32 mouse cellular contexts compared by ENCODE assay signal in genomic region chr4:137376778-137377177, GRCm38 (mm10). TPM values are rescaled to one million over a fixed set of nuclear protein-coding genes. Genes with fewer than 3 reads are reported as not detected.
DNase-seq lines count a peak whose midpoint lies in the region; ATAC-seq and TF ChIP-seq lines count a peak whose summit lies in the region.
"Had no signal": no experiment of that assay in that cellular context is flagged by ENCODE, and none has a peak within 500 bp of the region (broad histone marks: within the 10 kb centered on the region; RNA-seq: fewer than 3 reads in every experiment).

No protein-coding gene starts in this region.

- ATAC-seq in kidney, postnatal 0 days (replicated peaks; ENCODE audit: low FRiP score, low read depth): no peak
- ATAC-seq in midbrain, postnatal 0 days (ENCODE audit: low FRiP score): no peak
- ATAC-seq in midbrain, embryonic 14.5 days (ENCODE audit: low FRiP score, low TSS enrichment): no peak
- peak; percentile 15; the same call in 1 of the 2 replicates for ATAC-seq in granulocyte monocyte progenitor cell, adult 5-6 weeks (replicated peaks; ENCODE audit: poor library complexity, severe bottlenecking)
- no peak for ATAC-seq in forebrain, embryonic 12.5 days (ENCODE audit: low FRiP score)
- ATAC-seq: activated CD4-positive, CD25-positive, alpha-beta regulatory T cell, adult 4 months; inflammation-experienced regulatory T-cells, adult 6 months; Patski had no signal

- no peaks in the 10 kb centered on the region for H3K27me3 ChIP-seq in kidney, postnatal 0 days (ENCODE audit: insufficient read depth, low read length)
- no peaks in the 10 kb centered on the region for H3K27me3 ChIP-seq in midbrain, postnatal 0 days (ENCODE audit: insufficient read depth, low read length)
- H3K27me3 ChIP-seq in midbrain, embryonic 14.5 days (ENCODE audit: control insufficient read depth, insufficient read depth, low read length): no peaks in the 10 kb centered on the region
- H3K27me3 ChIP-seq in forebrain, embryonic 12.5 days: 0 out of 2 replicates have a peak, but pooled peaks cover 5% of the 10 kb centered on the region
- H3K27me3 ChIP-seq: limb, embryonic 12.5 days; liver, embryonic 15.5 days; neural tube, embryonic 13.5 days; Patski had no signal

- H3K4me1 ChIP-seq in kidney, postnatal 0 days (replicated peaks; ENCODE audit: insufficient read depth, low read length): 0 out of 2 replicates have a peak, but pooled peaks cover 2% of the 10 kb centered on the region
- no peaks in the 10 kb centered on the region for H3K4me1 ChIP-seq in midbrain, postnatal 0 days (ENCODE audit: insufficient read depth, low read length)
- no peaks in the 10 kb centered on the region for H3K4me1 ChIP-seq in midbrain, embryonic 14.5 days (ENCODE audit: control insufficient read depth, insufficient read depth, low read length)
- 0 out of 2 replicates have a peak, but pooled peaks cover 4% of the 10 kb centered on the region for H3K4me1 ChIP-seq in forebrain, embryonic 12.5 days
- H3K4me1 ChIP-seq: midbrain, embryonic 12.5 days; neural tube, embryonic 13.5 days had no signal

- H3K4me2 ChIP-seq in kidney, postnatal 0 days (ENCODE audit: low read length): no peak overlapping the region
- H3K4me2 ChIP-seq in midbrain, postnatal 0 days (ENCODE audit: low read depth, low read length, poor library complexity, severe bottlenecking): no peak overlapping the region
- no peak overlapping the region for H3K4me2 ChIP-seq in midbrain, embryonic 14.5 days (ENCODE audit: low read length)
- H3K4me2 ChIP-seq in forebrain, embryonic 12.5 days: no peak overlapping the region
- H3K4me2 ChIP-seq: limb, embryonic 12.5 days; liver, embryonic 15.5 days; midbrain, embryonic 12.5 days; neural tube, embryonic 13.5 days had no signal

- no peak for DNase-seq in kidney, postnatal 0 days (ENCODE audit: low spot score)
- DNase-seq in kidney, postnatal 4 days: no peak
- no peak for DNase-seq in midbrain, postnatal 0 days (ENCODE audit: low spot score)
- no peak for DNase-seq in midbrain, embryonic 14.5 days
- no peak for DNase-seq in right cerebral cortex, postnatal 10 days (ENCODE audit: low spot score in 2 of 2)
- DNase-seq: adrenal gland, postnatal 10 days; cerebellum, postnatal 10 days; embryo, embryonic 11 days; gastrocnemius, postnatal 10 days; heart, postnatal 10 days; kidney, adult 9 months; kidney, postnatal 36 days; spleen, adult 18-20 months; thymus, postnatal 14 days had no signal

- no peak overlapping the region for H3K27ac ChIP-seq in kidney, postnatal 0 days
- no peak overlapping the region for H3K27ac ChIP-seq in midbrain, postnatal 0 days (ENCODE audit: low read depth, low read length)
- no peak overlapping the region for H3K27ac ChIP-seq in midbrain, embryonic 14.5 days (replicated peaks; ENCODE audit: low read depth, low read length)
- H3K27ac ChIP-seq in forebrain, embryonic 12.5 days: no peak overlapping the region
- H3K27ac ChIP-seq: limb, embryonic 12.5 days; liver, embryonic 15.5 days; midbrain, embryonic 12.5 days; neural tube, embryonic 13.5 days had no signal

- H3K4me3 ChIP-seq in kidney, postnatal 0 days (replicated peaks; ENCODE audit: low read depth, low read length): no peak overlapping the region
- no peak overlapping the region for H3K4me3 ChIP-seq in midbrain, postnatal 0 days (ENCODE audit: low read depth, low read length)
- H3K4me3 ChIP-seq in midbrain, embryonic 14.5 days (replicated peaks; ENCODE audit: low read depth, low read length): no peak overlapping the region
- H3K4me3 ChIP-seq in forebrain, embryonic 12.5 days (replicated peaks): no peak overlapping the region
- H3K4me3 ChIP-seq: limb, embryonic 12.5 days; liver, embryonic 15.5 days; midbrain, embryonic 12.5 days; neural tube, embryonic 13.5 days had no signal

- 62% methylated on average over 2 of the region's 2 CpGs for WGBS in kidney, postnatal 0 days
- WGBS in midbrain, postnatal 0 days: 76% methylated on average over 2 of the region's 2 CpGs
- WGBS in midbrain, embryonic 14.5 days: 87% methylated on average over 2 of the region's 2 CpGs
- WGBS in forebrain, embryonic 12.5 days: 70% methylated on average over 2 of the region's 2 CpGs

- H3K9ac ChIP-seq in kidney, postnatal 0 days (ENCODE audit: low read depth, low read length): no peak overlapping the region
- no peak overlapping the region for H3K9ac ChIP-seq in midbrain, postnatal 0 days (replicated peaks; ENCODE audit: low read length, poor library complexity, severe bottlenecking)
- no peak overlapping the region for H3K9ac ChIP-seq in midbrain, embryonic 14.5 days (replicated peaks; ENCODE audit: low read length)
- no peak overlapping the region for H3K9ac ChIP-seq in forebrain, embryonic 12.5 days
- H3K9ac ChIP-seq: limb, embryonic 12.5 days; liver, embryonic 15.5 days; midbrain, embryonic 12.5 days; neural tube, embryonic 13.5 days had no signal

- 0 out of 2 replicates have a peak, but pooled peaks have one; percentile 24 for TF ChIP-seq CTCF in kidney, postnatal 0 days (IDR thresholded peaks at IDR 0.05; ENCODE audit: low read depth)
- peak; percentile 24; the same call in 1 of the 2 replicates for TF ChIP-seq CTCF in midbrain, postnatal 0 days (IDR thresholded peaks at IDR 0.05)

- H3K36me3 ChIP-seq in kidney, postnatal 0 days (ENCODE audit: insufficient read depth, low read length): no peaks in the 10 kb centered on the region
- no peaks in the 10 kb centered on the region for H3K36me3 ChIP-seq in midbrain, postnatal 0 days (ENCODE audit: insufficient read depth, low read length)
- H3K36me3 ChIP-seq in midbrain, embryonic 14.5 days (ENCODE audit: control insufficient read depth, insufficient read depth, low read length): no peaks in the 10 kb centered on the region
- H3K36me3 ChIP-seq in forebrain, embryonic 12.5 days (replicated peaks): no peaks in the 10 kb centered on the region
- H3K36me3 ChIP-seq: limb, embryonic 12.5 days; liver, embryonic 15.5 days; midbrain, embryonic 12.5 days; neural tube, embryonic 13.5 days had no signal

- H3K9me3 ChIP-seq in kidney, postnatal 0 days (replicated peaks; ENCODE audit: low read length): no peaks in the 10 kb centered on the region
- no peaks in the 10 kb centered on the region for H3K9me3 ChIP-seq in midbrain, postnatal 0 days (ENCODE audit: low read length)
- no peaks in the 10 kb centered on the region for H3K9me3 ChIP-seq in midbrain, embryonic 14.5 days (ENCODE audit: control insufficient read depth, low read length)
- H3K9me3 ChIP-seq in forebrain, embryonic 12.5 days: no peaks in the 10 kb centered on the region
- H3K9me3 ChIP-seq: limb, embryonic 12.5 days; liver, embryonic 15.5 days; midbrain, embryonic 12.5 days; neural tube, embryonic 13.5 days had no signal

RNA-seq across cellular contexts. Expression of gene Cdc42, which starts 19.3 kb away (rescaled TPM):
- 592 and 644 TPM in 2 replicates for polyA plus RNA-seq in kidney, postnatal 0 days (2015; fragmentation: Nextera tagmentation; extraction: Ambion mirVana)
- total RNA-seq in midbrain, postnatal 0 days (2014; rRNA removed): 583 and 680 TPM in 2 replicates
- polyA plus RNA-seq in midbrain, postnatal 0 days (2015; fragmentation: Nextera tagmentation; extraction: Ambion mirVana): 1,182 and 1,189 TPM in 2 replicates
- polyA plus RNA-seq in midbrain, embryonic 14.5 days (2014; fragmentation: Nextera tagmentation; extraction: Ambion mirVana): 984 and 991 TPM in 2 replicates
- total RNA-seq in granulocyte monocyte progenitor cell, adult 5-6 weeks (2014; fragmentation: Nextera tagmentation): 417 and 477 TPM in 2 replicates
- 469 and 557 TPM in 2 replicates for total RNA-seq in granulocyte monocyte progenitor cell, adult 5-6 weeks (2017)
- polyA plus RNA-seq in forebrain, embryonic 12.5 days (2016; fragmentation: Nextera tagmentation; extraction: Ambion mirVana): 584 and 589 TPM in 2 replicates

RNA-seq across cellular contexts. Expression of gene Cela3a, which starts 32.8 kb away (rescaled TPM):
- not detected in 2 replicates for polyA plus RNA-seq in kidney, postnatal 0 days (2015; fragmentation: Nextera tagmentation; extraction: Ambion mirVana)
- not detected in 2 replicates for total RNA-seq in midbrain, postnatal 0 days (2014; rRNA removed)
- polyA plus RNA-seq in midbrain, postnatal 0 days (2015; fragmentation: Nextera tagmentation; extraction: Ambion mirVana): not detected in 2 replicates
- not detected in 2 replicates for polyA plus RNA-seq in midbrain, embryonic 14.5 days (2014; fragmentation: Nextera tagmentation; extraction: Ambion mirVana)
- total RNA-seq in granulocyte monocyte progenitor cell, adult 5-6 weeks (2014; fragmentation: Nextera tagmentation): not detected in 2 replicates
- total RNA-seq in granulocyte monocyte progenitor cell, adult 5-6 weeks (2017): not detected in 2 replicates
- polyA plus RNA-seq in forebrain, embryonic 12.5 days (2016; fragmentation: Nextera tagmentation; extraction: Ambion mirVana): not detected in 2 replicates
- total RNA-seq: adrenal gland, postnatal 10 days; ES-E14; gastrocnemius, postnatal 10 days; heart, adult 8-10 months; heart, postnatal 10 days; layer of hippocampus, postnatal 14 days; left cerebral cortex, postnatal 10 days had no signal
- polyA plus RNA-seq: activated CD4-positive, CD25-positive, alpha-beta regulatory T cell, adult 4 months; brain, embryonic 14.5 days; embryonic facial prominence, embryonic 14.5 days; frontal cortex, adult 2 months; hindbrain, embryonic 11.5 days; inflammation-experienced regulatory T-cells, adult 6 months; limb, embryonic 12.5 days; liver, embryonic 15.5 days; midbrain, embryonic 12.5 days; neural tube, embryonic 13.5 days; Patski; stomach, embryonic 14.5 days had no signal

RNA-seq across cellular contexts. Expression of gene Cela3b, which starts 53.6 kb away (rescaled TPM):
- not detected in 2 replicates for polyA plus RNA-seq in kidney, postnatal 0 days (2015; fragmentation: Nextera tagmentation; extraction: Ambion mirVana)
- not detected in 2 replicates for total RNA-seq in midbrain, postnatal 0 days (2014; rRNA removed)
- not detected in 2 replicates for polyA plus RNA-seq in midbrain, postnatal 0 days (2015; fragmentation: Nextera tagmentation; extraction: Ambion mirVana)
- polyA plus RNA-seq in midbrain, embryonic 14.5 days (2014; fragmentation: Nextera tagmentation; extraction: Ambion mirVana): not detected in 2 replicates
- not detected in 2 replicates for total RNA-seq in granulocyte monocyte progenitor cell, adult 5-6 weeks (2014; fragmentation: Nextera tagmentation)
- total RNA-seq in granulocyte monocyte progenitor cell, adult 5-6 weeks (2017): not detected in 2 replicates
- not detected in 2 replicates for polyA plus RNA-seq in forebrain, embryonic 12.5 days (2016; fragmentation: Nextera tagmentation; extraction: Ambion mirVana)
- total RNA-seq: adrenal gland, postnatal 10 days; ES-E14; gastrocnemius, postnatal 10 days; heart, adult 8-10 months; heart, postnatal 10 days; layer of hippocampus, postnatal 14 days; left cerebral cortex, postnatal 10 days had no signal
- polyA plus RNA-seq: activated CD4-positive, CD25-positive, alpha-beta regulatory T cell, adult 4 months; brain, embryonic 14.5 days; frontal cortex, adult 2 months; hindbrain, embryonic 11.5 days; inflammation-experienced regulatory T-cells, adult 6 months; limb, embryonic 12.5 days; midbrain, embryonic 12.5 days; neural tube, embryonic 13.5 days; Patski; stomach, embryonic 14.5 days had no signal
